18 mouse cellular contexts compared by ENCODE assay signal in the genomic region with DNA sequence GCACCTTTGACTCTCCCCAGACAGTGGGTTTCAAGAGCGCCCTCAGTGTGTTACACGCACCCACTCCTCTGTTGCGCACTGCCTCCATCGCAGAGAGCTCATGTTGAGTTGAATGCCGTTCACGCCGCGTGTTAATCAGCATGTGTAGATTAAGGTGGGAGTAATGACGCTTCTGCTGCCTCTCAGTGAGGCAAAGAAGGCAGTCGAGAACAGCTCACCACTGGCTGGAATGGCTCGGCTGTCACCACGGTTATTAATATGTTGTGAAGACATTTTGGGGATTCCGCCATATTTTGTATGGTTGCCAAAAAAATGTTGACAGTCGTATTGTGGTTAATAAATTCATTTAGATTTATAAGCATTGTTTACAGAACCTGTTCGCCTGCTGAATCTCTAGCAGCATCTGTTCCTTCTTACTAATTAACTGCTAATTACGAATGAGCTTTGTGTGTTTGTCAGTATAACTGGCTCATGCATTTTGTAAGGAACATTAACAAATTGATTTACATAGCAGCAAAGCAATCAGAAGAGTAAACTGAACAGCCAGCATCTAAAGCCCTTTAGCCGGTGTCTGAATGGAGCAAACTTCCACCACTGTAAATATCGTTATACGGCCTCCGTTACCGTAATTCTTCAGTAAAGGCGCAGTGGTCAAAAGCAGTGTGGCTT.
DNase-seq lines count a peak whose midpoint lies in the region; ATAC-seq and TF ChIP-seq lines count a peak whose summit lies in the region.
"Had no signal": no experiment of that assay in that cellular context is flagged by ENCODE, and none has a peak within 500 bp of the region (broad histone marks: within the 10 kb centered on the region; RNA-seq: fewer than 3 reads in every experiment).

No protein-coding gene starts in this region.

- H3K4me3 ChIP-seq in forebrain, embryonic 13.5 days, result no peak overlapping the region
- H3K4me3 ChIP-seq in forebrain, embryonic 11.5 days (ENCODE audit: low read depth, low read length), result no peak overlapping the region
- no peak overlapping the region for H3K4me3 ChIP-seq in lung, embryonic 16.5 days (ENCODE audit: low read length)
- H3K4me3 ChIP-seq in lung, adult 2 months (replicated peaks; ENCODE audit: extremely low read depth, low read depth, low read length), result no peak overlapping the region
- no peak overlapping the region for H3K4me3 ChIP-seq in forebrain, embryonic 14.5 days (ENCODE audit: low read depth, low read length)
- H3K4me3 ChIP-seq in hindbrain, postnatal 0 days (ENCODE audit: low read length), result no peak overlapping the region
- H3K4me3 ChIP-seq: embryonic facial prominence, embryonic 13.5 days; liver, embryonic 12.5 days had no signal

- peaks cover 24% of the 10 kb centered on the region for H3K4me1 ChIP-seq in forebrain, embryonic 13.5 days
- H3K4me1 ChIP-seq in forebrain, embryonic 11.5 days (replicated peaks; ENCODE audit: control insufficient read depth, insufficient read depth, low read length), result no peaks in the 10 kb centered on the region
- H3K4me1 ChIP-seq in lung, embryonic 16.5 days (replicated peaks; ENCODE audit: control insufficient read depth, insufficient read depth, low read length), result 0 out of 2 replicates have a peak, but pooled peaks cover 3% of the 10 kb centered on the region
- H3K4me1 ChIP-seq in lung, adult 2 months (ENCODE audit: control insufficient read depth, insufficient read depth, low read length), result peaks cover 5% of the 10 kb centered on the region; the same call in 1 of the 2 replicates
- H3K4me1 ChIP-seq in forebrain, embryonic 14.5 days (ENCODE audit: control insufficient read depth, insufficient read depth, low read length), result peaks cover 16% of the 10 kb centered on the region
- H3K4me1 ChIP-seq in hindbrain, postnatal 0 days (ENCODE audit: insufficient read depth, low read length), result no peaks in the 10 kb centered on the region
- H3K4me1 ChIP-seq: liver, embryonic 12.5 days had no signal

- H3K27me3 ChIP-seq in forebrain, embryonic 13.5 days, result peaks cover 95% of the 10 kb centered on the region
- H3K27me3 ChIP-seq in forebrain, embryonic 11.5 days (ENCODE audit: control insufficient read depth, insufficient read depth, low read length), result peaks cover 4% of the 10 kb centered on the region; the same call in 1 of the 2 replicates
- H3K27me3 ChIP-seq in lung, embryonic 16.5 days (ENCODE audit: control insufficient read depth, insufficient read depth, low read depth, low read length), result no peaks in the 10 kb centered on the region
- peaks cover 40% of the 10 kb centered on the region for H3K27me3 ChIP-seq in forebrain, embryonic 14.5 days (replicated peaks; ENCODE audit: control insufficient read depth, insufficient read depth, low read length)
- no peaks in the 10 kb centered on the region for H3K27me3 ChIP-seq in hindbrain, postnatal 0 days (ENCODE audit: insufficient read depth, low read length)
- H3K27me3 ChIP-seq: embryonic facial prominence, embryonic 13.5 days; liver, embryonic 12.5 days had no signal

- TF ChIP-seq CTCF in lung, adult 2 months (IDR thresholded peaks at IDR 0.05; ENCODE audit: insufficient read depth, low read length), result no peak
- TF ChIP-seq CTCF in hindbrain, postnatal 0 days (IDR thresholded peaks at IDR 0.05; ENCODE audit: low read depth), result no peak

- H3K27ac ChIP-seq in forebrain, embryonic 13.5 days, result no peak overlapping the region
- no peak overlapping the region for H3K27ac ChIP-seq in forebrain, embryonic 11.5 days (ENCODE audit: low read depth, low read length)
- no peak overlapping the region for H3K27ac ChIP-seq in lung, embryonic 16.5 days (ENCODE audit: low read length)
- 0 out of 2 replicates have a peak overlapping the region, but pooled peaks have one; percentile 17 for H3K27ac ChIP-seq in forebrain, embryonic 14.5 days (ENCODE audit: low read depth, low read length)
- no peak overlapping the region for H3K27ac ChIP-seq in hindbrain, postnatal 0 days
- H3K27ac ChIP-seq: embryonic facial prominence, embryonic 13.5 days; liver, embryonic 12.5 days had no signal

- no peak overlapping the region for H3K4me2 ChIP-seq in forebrain, embryonic 13.5 days
- no peak overlapping the region for H3K4me2 ChIP-seq in forebrain, embryonic 11.5 days (ENCODE audit: low read depth, low read length, severe bottlenecking)
- no peak overlapping the region for H3K4me2 ChIP-seq in lung, embryonic 16.5 days (ENCODE audit: low read depth, low read length)
- H3K4me2 ChIP-seq in forebrain, embryonic 14.5 days (ENCODE audit: low read length), result no peak overlapping the region
- H3K4me2 ChIP-seq in hindbrain, postnatal 0 days (ENCODE audit: low read depth, low read length), result no peak overlapping the region
- H3K4me2 ChIP-seq: embryonic facial prominence, embryonic 13.5 days; liver, embryonic 12.5 days had no signal

- ATAC-seq in forebrain, embryonic 13.5 days, result peak; percentile 73
- ATAC-seq in forebrain, embryonic 11.5 days (replicated peaks; ENCODE audit: low FRiP score), result no peak
- peak; percentile 47 for ATAC-seq in lung, embryonic 16.5 days (ENCODE audit: low read depth)
- peak; percentile 70 for ATAC-seq in forebrain, embryonic 14.5 days
- ATAC-seq in hindbrain, postnatal 0 days, result peak; percentile 31
- ATAC-seq in monocyte, adult 5-6 weeks (replicated peaks; ENCODE audit: insufficient number of reproducible peaks, low FRiP score, low TSS enrichment, poor library complexity, severe bottlenecking), result no peak
- ATAC-seq: intestine, postnatal 0 days; liver, embryonic 12.5 days had no signal

- H3K9me3 ChIP-seq in forebrain, embryonic 13.5 days (replicated peaks), result peaks cover 3% of the 10 kb centered on the region; the same call in 1 of the 2 replicates
- no peaks in the 10 kb centered on the region; the same call in 1 of the 2 replicates for H3K9me3 ChIP-seq in forebrain, embryonic 11.5 days (ENCODE audit: control insufficient read depth, low read length)
- H3K9me3 ChIP-seq in lung, embryonic 16.5 days (ENCODE audit: control insufficient read depth, low read length), result no peaks in the 10 kb centered on the region
- no peaks in the 10 kb centered on the region for H3K9me3 ChIP-seq in forebrain, embryonic 14.5 days (replicated peaks; ENCODE audit: control insufficient read depth, low read length)
- no peaks in the 10 kb centered on the region for H3K9me3 ChIP-seq in hindbrain, postnatal 0 days (ENCODE audit: low read length)
- H3K9me3 ChIP-seq: embryonic facial prominence, embryonic 13.5 days; liver, embryonic 12.5 days had no signal

- no peak for DNase-seq in forebrain, embryonic 11.5 days (ENCODE audit: low spot score)
- no peak for DNase-seq in lung, adult 2 months
- peak; percentile 87 for DNase-seq in forebrain, embryonic 14.5 days (ENCODE audit: low spot score)
- DNase-seq in hindbrain, postnatal 0 days (ENCODE audit: low spot score), result peak; percentile 35
- DNase-seq in Muller cell, postnatal 12 days (ENCODE audit: inconsistent ontology term), result no peak
- DNase-seq: cerebellum, adult 11-12 months; gastrocnemius, postnatal 14 days; heart, postnatal 36 days; kidney, postnatal 36 days; lung, postnatal 36 days; right cerebral cortex, postnatal 4 days; thymus, postnatal 4 days had no signal

- no peak for TF ChIP-seq POLR2A in lung, adult 2 months (IDR thresholded peaks at IDR 0.05; ENCODE audit: borderline replicate concordance, extremely low read depth, low read depth, low read length)

- peaks cover 16% of the 10 kb centered on the region for H3K36me3 ChIP-seq in forebrain, embryonic 13.5 days (ENCODE audit: poor library complexity, severe bottlenecking)
- peaks cover 6% of the 10 kb centered on the region; the same call in 1 of the 2 replicates for H3K36me3 ChIP-seq in forebrain, embryonic 11.5 days (ENCODE audit: control insufficient read depth, insufficient read depth, low read length)
- peaks cover 4% of the 10 kb centered on the region; the same call in 1 of the 2 replicates for H3K36me3 ChIP-seq in lung, embryonic 16.5 days (ENCODE audit: control insufficient read depth, insufficient read depth, low read length)
- H3K36me3 ChIP-seq in forebrain, embryonic 14.5 days (ENCODE audit: control insufficient read depth, insufficient read depth, low read length), result peaks cover 7% of the 10 kb centered on the region; the same call in 1 of the 2 replicates
- H3K36me3 ChIP-seq in hindbrain, postnatal 0 days (ENCODE audit: insufficient read depth, low read length), result peaks cover 12% of the 10 kb centered on the region

- WGBS in forebrain, embryonic 13.5 days, result 48% methylated on average over 22 of the region's 22 CpGs
- 78% methylated on average over 22 of the region's 22 CpGs for WGBS in forebrain, embryonic 11.5 days
- WGBS in lung, embryonic 16.5 days, result 63% methylated on average over 22 of the region's 22 CpGs
- WGBS in lung, adult 2 months, result 86% methylated on average over 22 of the region's 22 CpGs
- WGBS in forebrain, embryonic 14.5 days, result 35% methylated on average over 22 of the region's 22 CpGs
- WGBS in hindbrain, postnatal 0 days, result 54% methylated on average over 22 of the region's 22 CpGs

- H3K9ac ChIP-seq in forebrain, embryonic 13.5 days, result no peak overlapping the region
- no peak overlapping the region for H3K9ac ChIP-seq in forebrain, embryonic 11.5 days (ENCODE audit: low read length)
- H3K9ac ChIP-seq in lung, embryonic 16.5 days (ENCODE audit: low read length), result no peak overlapping the region
- no peak overlapping the region for H3K9ac ChIP-seq in forebrain, embryonic 14.5 days (ENCODE audit: low read length)
- H3K9ac ChIP-seq in hindbrain, postnatal 0 days (replicated peaks; ENCODE audit: low read length), result no peak overlapping the region
- H3K9ac ChIP-seq: embryonic facial prominence, embryonic 13.5 days; liver, embryonic 12.5 days had no signal

Comparison
In these comparisons a context has a peak if more than half of its experiments do, and no peak if none do; other contexts are left out.
1. ATAC-seq: peak in forebrain, embryonic 13.5 days (single experiment), lung, embryonic 16.5 days (single experiment), forebrain, embryonic 14.5 days (single experiment) and hindbrain, postnatal 0 days (single experiment); none in forebrain, embryonic 11.5 days (single experiment) and monocyte, adult 5-6 weeks (single experiment).
2. DNase-seq: peak in forebrain, embryonic 14.5 days (single experiment) and hindbrain, postnatal 0 days (single experiment); none in forebrain, embryonic 11.5 days (single experiment), lung, adult 2 months (single experiment) and Muller cell, postnatal 12 days (single experiment).